Mouse (Mus musculus) cortical plate, adult 2 months (tissue): ENCODE data around the gene Cyp26a1.

Experiments used
- CTCF ChIP-seq: fragments of 200-500 bp; IDR thresholded peaks from 2 replicates; pipeline ENCODE4 v1.5.1; 2011; ENCODE audit warnings: mild to moderate bottlenecking, control low read depth, low read length; ENCODE audit not compliant: insufficient read depth; ENCODE audit errors: extremely low read depth
- POLR2A ChIP-seq: fragments of 200-500 bp; IDR thresholded peaks from 2 replicates; pipeline ENCODE4 v1.6.1; 2011; ENCODE audit warnings: mild to moderate bottlenecking, low read length, control low read depth; ENCODE audit not compliant: insufficient read depth; ENCODE audit errors: extremely low read depth

GRCm38 (mm10) chr19:37656441-37656840, 41.2 kb upstream of the Cyp26a1 start:
- TF ChIP-seq CTCF (no peak), POLR2A (no peak)
